Mouse (Mus musculus) T-helper 1 cell (primary cell): ENCODE data around the gene Tmem41a.
"Not testable (repeated sequence)": the region's sequence is repeated elsewhere in the genome, so short reads cannot be mapped to it uniquely, and the experiment has no call there.

Source experiments
- in situ Hi-C: fragments of 300-600 bp; cut with MboI, MseI; formaldehyde crosslinking; loops from one replicate; pipeline ENCODE4 v1.15.1; 2025; ENCODE audit warnings: high pct_unique_total_duplicates

Tmem41a gene

DNA sequence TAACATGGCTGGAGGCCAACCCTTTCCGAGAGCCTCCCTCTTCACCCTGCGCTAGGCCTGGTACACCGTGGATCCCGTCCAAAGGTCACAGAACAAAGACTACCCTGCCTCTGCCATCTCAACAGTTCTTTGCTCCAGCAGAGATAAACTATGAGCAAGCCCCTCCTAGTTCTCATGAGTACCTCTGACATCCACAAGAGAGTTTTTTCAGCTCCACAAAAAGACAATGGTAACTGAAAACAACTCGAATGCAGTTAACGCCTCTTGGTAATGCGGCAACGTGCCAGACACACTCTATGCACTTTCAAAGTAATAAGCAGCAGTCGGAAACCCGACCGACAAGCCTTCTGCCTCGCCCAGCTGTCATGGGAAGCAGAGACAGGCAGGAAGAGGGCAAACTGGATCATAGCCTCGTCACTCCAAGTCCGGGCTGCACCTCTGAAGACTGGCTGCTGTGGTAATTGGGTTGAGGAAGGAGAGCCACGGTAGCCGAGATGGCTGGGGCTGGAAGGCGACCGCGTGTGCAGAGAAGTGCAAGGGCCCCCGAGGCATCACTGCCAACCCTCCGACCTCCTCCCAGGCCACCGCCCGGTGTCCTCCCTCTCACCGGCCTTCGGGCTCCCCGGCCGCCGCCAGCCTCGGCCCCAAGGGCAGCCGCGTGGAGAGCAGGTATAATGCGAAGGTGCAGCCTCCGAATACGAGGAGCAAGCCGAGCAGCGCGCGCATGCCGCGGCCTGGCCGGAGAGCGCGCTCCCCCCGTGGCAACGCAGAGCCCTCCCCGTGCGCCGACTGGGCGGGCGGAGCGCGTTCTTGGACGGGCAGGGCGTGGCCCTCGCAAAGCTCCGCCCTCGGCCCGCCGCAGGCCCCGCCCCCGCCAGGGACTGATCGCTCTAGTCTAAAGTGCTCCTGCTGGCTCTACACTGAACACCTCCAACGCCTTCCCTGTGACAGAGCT is at the start of gene Tmem41a:
Gene Tmem41a (minus strand): TSS at position 792 of the 955 bp plus-strand sequence.
- in situ Hi-C loops = no loop called here

DNA sequence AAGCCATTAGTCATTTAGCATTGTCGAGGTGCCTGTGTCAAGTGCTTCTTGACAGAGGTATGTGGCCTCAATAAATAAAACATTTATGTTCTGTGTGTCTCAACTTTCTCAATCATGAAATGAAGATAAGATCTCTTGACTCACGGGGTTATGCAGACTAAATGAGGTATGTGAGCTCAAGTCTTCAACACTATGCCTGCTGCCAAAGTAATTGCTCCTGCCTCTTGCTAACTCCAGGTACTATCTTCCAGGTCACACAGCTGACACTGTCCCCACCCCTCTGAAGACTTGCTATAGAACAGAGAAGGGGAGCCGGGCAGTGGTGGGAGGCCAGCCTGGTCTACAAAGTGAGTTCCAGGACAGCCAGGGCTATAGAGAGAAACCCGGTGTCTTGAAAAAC is 49.0 kb upstream of the Tmem41a start:
- in situ Hi-C loops = no loop called here

GRCm38 (mm10) chr16:21995304-21995703 is 48.0 kb upstream of the Tmem41a start, which contains the start of gene Liph:
TSS of gene Liph (minus strand) at chr16:21995663.
- in situ Hi-C loops = no loop called here

DNA sequence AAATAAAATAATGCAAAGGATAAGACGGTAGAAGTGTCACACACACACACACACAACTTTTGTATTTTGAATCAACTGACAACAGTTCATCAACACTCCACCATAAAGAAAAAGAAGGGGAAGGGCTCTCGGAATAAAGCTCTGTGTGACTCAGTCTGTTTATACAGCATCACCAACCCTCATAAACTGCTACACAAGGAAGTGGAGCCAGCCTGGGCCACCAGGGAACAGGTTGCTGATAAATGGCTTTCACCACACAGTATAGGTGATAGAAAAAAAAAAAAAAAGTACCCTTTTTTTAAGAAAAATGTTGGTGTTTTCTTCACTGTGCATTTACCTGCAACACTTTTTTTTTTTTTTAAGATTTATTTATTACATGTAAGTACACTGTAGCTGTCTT is 44.4 kb upstream of the Tmem41a start:
- in situ Hi-C loops = no loop called here

DNA sequence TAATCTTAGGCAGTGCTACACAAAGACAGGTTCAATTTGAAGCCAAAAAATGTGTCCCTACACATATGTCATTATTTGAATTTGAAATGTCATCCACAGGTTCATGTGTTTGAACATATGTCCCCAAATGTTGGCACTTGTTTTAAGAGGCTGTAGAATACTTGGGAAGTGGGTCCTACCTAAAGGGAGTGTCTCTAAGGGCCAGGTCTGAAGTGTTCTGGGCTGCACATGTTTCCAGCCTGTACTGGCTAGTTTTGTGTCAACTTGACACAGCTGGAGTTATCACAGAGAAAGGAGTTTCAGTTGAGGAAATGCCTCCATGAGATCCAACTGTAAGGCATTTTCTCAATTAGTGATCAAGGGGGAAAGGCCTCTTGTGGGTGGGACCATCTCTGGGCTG is 43.5 kb upstream of the Tmem41a start:
- in situ Hi-C loops = not testable (repeated sequence)

DNA sequence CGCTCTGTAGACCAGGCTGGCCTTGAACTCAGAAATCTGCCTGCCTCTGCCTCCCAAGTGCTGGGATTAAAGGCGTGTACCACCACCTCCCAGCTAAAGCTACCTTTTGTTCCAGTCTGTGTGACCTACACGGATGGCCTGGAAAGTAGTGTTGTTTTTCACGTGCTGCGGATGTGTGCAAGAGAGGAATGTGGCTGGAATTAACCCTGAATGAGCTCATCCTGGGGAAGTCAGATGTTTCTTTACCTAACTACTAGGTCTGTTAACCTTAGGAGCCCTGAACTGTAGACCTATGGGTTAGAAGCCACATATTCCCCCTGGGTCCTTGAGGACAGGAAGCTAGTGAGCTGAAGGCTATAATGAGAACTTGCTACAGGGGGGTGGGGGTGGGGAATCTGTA is 40.6 kb upstream of the Tmem41a start:
- in situ Hi-C loops = no loop called here

DNA sequence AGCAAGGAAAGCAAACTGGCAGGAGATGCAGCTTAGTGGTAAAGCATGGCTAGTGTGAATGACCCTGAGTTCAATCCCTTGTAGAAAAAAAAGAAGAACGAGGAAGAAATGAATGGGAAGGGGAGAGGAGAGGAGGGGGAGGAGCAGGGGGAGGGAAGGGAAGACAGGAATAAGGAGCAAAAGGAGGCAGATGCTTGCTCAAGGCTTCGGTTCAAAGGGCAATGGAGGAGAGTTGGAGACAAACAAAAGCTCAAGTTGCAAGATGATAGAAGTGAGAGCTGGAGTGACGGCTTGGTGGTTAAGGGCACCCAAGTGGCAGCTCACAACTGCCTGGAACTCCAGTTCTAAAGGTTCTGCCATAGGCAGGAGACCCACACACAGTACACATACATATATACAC is 38.8 kb upstream of the Tmem41a start:
- in situ Hi-C loops = no loop called here

- in situ Hi-C loops = no loop called here
Observed at GRCm38 (mm10) chr16:21984091-21984490, 36.7 kb upstream of the Tmem41a start.

DNA sequence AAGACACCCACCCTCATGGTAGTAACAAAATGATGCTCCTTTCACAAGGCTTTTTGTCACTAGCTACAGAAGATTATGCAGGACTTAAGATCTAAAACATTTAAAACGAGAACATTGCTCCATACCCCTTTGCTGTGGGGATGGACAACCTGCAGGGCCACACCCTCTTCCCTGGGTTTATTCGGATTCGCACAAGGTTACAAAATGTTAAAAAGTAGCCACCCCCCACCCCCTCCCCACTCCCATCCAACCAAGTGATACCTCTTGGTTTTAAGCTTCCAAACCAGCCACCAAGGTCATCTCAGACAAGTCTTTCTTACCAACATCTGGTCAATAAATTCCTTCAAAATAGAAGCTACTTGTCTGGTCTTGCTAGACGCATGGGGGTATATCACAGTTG is 36.2 kb upstream of the Tmem41a start:
- in situ Hi-C loops = no loop called here

DNA sequence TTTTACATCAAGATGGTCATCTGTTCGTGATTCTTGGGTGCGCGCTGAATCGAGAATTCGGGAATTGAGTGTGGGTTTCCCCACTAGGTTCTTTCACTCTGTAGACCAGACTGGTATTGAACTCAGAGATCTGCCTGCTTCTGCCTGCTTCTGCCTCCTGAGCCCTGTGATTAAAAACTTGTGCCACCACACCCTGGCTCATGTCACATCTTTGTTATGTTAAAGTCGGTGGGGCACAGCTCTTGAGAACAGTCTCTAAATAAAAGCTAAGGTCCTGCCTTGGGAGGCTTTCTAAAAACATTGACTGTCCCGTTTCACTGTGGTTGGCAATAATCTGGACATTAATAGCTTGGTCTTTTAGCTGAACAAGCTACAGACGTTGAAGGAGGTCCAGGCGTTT is 35.8 kb upstream of the Tmem41a start:
- in situ Hi-C loops = no loop called here

DNA sequence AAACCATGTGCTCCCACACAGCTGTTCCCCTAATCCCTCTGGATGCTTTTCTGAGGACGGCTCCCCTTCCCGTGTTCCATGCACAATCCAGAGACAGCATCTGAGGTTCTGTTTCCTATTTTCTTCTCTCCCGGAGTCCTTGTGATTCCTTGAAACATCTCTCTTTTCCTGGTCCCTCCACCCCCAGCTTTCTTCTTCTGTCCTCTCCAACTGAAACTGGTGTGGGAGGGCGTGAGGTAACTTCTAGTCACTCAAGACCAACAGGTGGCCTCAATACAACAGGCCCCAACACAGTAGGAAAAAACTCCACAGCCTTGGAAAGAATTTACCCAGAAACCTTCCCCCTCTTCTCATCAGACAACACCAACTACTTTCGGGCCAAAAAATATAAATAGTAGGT is 30.0 kb upstream of the Tmem41a start:
- in situ Hi-C loops = no loop called here

- in situ Hi-C loops = no loop called here
Observed at GRCm38 (mm10) chr16:21976203-21976602, 28.9 kb upstream of the Tmem41a start.

DNA sequence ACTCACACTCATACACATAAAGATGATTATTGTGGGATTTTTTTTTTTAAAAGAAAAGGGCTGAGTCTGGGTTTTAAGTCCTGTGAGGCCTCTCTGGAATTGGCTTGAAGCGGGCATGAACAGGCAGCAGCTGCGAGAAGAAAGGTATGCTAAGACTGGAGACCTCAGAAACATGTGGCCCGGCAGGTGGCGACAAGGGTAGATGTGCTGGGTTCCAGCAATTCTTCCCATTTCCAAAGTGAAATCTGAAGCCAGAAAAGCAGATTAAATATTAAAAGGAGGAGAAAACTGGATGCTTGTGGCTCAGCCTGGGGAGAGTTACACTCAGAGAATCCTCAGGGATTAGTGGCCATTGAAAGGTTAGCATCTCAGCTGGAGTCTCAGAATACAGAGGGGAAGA is 24.1 kb upstream of the Tmem41a start:
- in situ Hi-C loops = no loop called here

GRCm38 (mm10) chr16:21970536-21970935 is 23.2 kb upstream of the Tmem41a start:
- in situ Hi-C loops = no loop called here

DNA sequence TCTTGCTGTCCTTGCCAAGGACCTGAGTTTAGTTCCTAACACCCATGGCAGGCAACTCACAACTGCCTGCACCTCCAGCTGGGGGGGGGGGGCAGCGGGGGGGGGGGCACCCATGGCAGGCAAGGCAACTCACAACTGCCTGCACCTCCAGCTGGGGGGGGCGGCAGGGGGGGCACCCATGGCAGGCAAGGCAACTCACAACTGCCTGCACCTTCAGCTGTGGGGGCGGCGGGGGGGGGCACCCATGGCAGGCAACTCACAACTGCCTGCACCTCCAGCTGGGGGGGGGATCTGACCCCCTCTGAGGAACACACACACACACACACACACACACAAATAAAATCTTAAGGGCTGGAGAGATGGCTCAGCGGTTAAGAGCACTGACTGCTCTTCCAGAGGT is 22.5 kb upstream of the Tmem41a start:
- in situ Hi-C loops = no loop called here

DNA sequence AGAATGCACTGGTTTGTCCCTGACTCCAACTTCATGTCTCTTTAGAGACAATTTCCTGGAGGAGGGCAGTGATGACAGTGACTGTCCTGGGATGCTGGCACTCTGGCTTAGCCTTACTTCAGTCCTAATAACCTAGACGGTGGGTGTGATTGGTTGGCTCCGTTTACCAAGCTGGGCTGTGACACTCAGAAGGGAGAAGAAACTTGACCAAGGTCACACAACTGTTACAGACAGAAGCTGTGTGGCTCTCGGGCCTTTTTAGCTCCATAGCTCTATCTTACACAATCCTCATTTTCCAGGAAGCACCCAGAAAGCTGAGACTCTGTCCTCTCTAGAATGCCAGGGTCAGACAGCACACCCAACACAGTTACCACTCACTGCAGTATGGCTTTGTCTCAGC is 18.2 kb upstream of the Tmem41a start:
- in situ Hi-C loops = no loop called here

DNA sequence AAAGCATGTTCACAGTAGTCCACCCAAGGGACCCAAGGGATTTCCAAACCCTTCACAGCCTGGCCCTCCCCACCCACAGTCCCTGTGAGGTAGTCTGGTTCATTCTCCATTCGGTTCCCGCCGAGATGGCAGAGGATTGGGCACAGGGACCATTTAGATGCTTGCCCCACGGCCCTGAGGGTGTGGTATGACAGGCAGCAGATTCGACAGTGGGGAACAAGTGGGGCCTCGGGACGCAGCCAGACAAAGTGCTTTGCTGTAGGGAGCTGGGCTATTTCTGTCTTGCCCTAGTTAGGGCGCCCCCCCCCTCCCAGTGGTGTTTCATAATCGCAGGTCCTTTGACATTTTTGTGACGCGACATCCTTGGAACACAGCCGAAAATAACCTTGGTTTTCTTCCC is 8.2 kb upstream of the Tmem41a start:
- in situ Hi-C loops = no loop called here

GRCm38 (mm10) chr16:21928471-21928870 is 18.9 kb downstream of the Tmem41a start:
- in situ Hi-C loops = no loop called here

DNA sequence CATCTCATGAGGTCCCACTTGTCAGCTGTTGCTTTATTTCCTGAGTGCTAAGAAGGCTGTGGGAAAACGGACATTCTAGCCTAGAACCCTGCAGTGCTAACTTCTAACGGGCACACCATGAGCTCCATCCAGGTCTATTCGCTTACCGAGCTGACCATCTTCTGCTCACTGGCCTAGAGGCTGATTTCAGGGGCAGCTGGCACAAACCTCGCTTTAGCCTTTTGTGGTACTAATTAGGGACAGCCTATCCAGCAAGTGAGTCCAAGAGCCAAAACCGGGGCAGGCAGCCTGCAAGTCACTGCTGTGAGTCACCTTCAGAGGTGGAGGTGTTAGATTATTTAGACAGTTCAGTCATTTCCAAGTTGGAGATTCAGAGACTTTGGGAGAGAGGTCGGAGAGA is 30.7 kb downstream of the Tmem41a start:
- in situ Hi-C loops = no loop called here

DNA sequence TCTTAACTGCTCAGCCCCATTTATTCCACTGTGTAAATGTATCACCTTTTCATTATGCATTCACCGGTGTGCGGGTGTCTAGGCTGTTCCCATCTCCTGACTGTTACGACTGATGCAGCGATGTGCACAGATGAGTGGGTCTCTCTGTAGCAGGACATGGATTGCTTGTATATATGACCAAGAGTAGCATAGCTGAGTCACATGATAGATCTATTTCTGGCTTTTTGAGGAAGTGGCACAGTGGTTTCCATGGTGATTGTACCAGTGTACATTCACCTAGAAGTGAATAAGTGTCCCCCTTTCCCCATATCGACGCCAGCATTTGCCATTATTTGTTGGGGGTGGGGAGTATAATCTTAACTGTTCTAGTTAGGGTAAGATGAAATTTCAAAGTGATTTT is 34.0 kb downstream of the Tmem41a start:
- in situ Hi-C loops = no loop called here

DNA sequence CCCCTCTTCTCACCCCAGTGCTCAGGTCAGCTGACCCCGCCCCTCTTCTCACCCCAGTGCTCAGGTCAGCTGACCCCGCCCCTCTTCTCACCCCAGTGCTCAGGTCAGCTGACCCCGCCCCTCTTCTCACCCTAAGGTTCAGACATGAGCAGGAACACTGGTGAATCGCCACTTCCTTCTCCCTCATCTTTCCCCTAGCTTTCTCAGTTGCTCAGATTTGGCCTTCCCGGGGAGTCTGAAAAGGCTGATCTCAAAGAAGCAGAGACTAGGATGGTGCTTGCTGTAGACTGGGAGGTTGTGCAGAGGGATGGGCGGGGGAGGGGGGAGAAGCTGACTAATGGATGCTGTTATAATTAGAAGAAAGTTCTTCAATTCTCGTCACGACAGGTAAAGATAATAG is 38.4 kb downstream of the Tmem41a start:
- in situ Hi-C loops = not testable (repeated sequence)

DNA sequence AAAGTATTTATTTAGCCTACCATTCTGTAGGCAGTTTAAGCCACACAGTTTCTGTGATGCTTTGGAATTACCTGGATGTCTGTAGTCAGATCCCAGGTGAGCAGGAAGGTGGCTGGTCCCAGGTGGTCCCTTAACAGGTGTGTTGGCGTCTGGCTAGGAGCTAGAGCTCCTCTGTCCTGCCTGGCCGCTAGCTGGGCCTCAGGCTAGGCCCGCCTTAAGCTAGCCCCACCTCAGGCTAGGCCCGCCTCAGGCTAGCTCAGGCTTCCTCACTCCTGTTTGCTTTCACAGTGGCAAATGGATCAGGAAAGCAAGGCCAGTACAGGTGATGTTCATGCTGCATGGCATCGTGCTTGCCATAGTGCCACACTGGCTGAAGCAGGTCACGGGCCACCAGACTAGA is 40.5 kb downstream of the Tmem41a start:
- in situ Hi-C loops = no loop called here

GRCm38 (mm10) chr16:21905996-21906395 is 41.4 kb downstream of the Tmem41a start:
- in situ Hi-C loops = no loop called here

- in situ Hi-C loops = no loop called here
Observed at GRCm38 (mm10) chr16:21904636-21905035, 42.7 kb downstream of the Tmem41a start.
